Mouse (Mus musculus): Measurements from ENCODE around the gene Lce1a2. TPM values are rescaled to one million over a fixed set of nuclear protein-coding genes. Genes with fewer than 3 reads are reported as not detected.

The Lce1a2 gene
- total and polyA plus RNA-seq, 3 experiments = not detected

GRCm38 (mm10) chr3:92621560-92621959 lies 48.6 kb downstream of the Lce1a2 start, which contains the start of gene Lce6a:
Lce6a (minus strand) TSS chr3:92621660.
- Histone ChIP-seq H3K27me3 (ENCODE audit: insufficient read depth, low read length) (no peaks in the 10 kb centered on the region), H3K4me1 (ENCODE audit: insufficient read depth, low read depth, low read length) (no peaks in the 10 kb centered on the region), H3K36me3 (replicated peaks) (no peaks in the 10 kb centered on the region), H3K9me3 (replicated peaks) (0 out of 2 replicates have a peak, but pooled peaks cover 2% of the 10 kb centered on the region), H3K4me3 (ENCODE audit: low read depth, low read length) (no peak within 1 kb of the TSS)
- no peak for ATAC-seq (ENCODE audit: extremely low read depth, insufficient number of reproducible peaks, low FRiP score, poor library complexity, severe bottlenecking)
- no peak for TF ChIP-seq GATA2 (IDR thresholded peaks at IDR 0.05; ENCODE audit: borderline replicate concordance, low read depth, low read length)
- TF ChIP-seq GATA1 (IDR thresholded peaks at IDR 0.05; ENCODE audit: borderline replicate concordance, low read length) = no peak
- no peak for TF ChIP-seq CTCF (IDR thresholded peaks at IDR 0.05; ENCODE audit: low read depth, low read length)
- TF ChIP-seq POLR2AphosphoS5 (IDR thresholded peaks at IDR 0.05; ENCODE audit: insufficient replicate concordance, low read depth, low read length) = no peak
- TF ChIP-seq TAL1 (conservative IDR thresholded peaks at IDR 0.05; ENCODE audit: low read depth, low read length) = no peak
- no peak for DNase-seq (ENCODE audit: low spot score)

Other genes with a start within 250 kb of the Lce1a2 start
Only the 20 nearest of the 26 such genes appear.
- gene Sprr4, start 169.8 kb downstream of the Lce1a2 start, total RNA-seq (2014; fragmentation: Nextera tagmentation) = not detected in 2 replicates
- gene Sprr4, start 169.8 kb downstream of the Lce1a2 start, total RNA-seq (2017) = not detected in 2 replicates
- gene Sprr4, start 169.8 kb downstream of the Lce1a2 start, polyA plus RNA-seq (2012) = not detected in 2 replicates
- not detected in 2 replicates for gene 2310046K23Rik, start 135.8 kb downstream of the Lce1a2 start, total RNA-seq (2014; fragmentation: Nextera tagmentation)
- not detected in 2 replicates for gene 2310046K23Rik, start 135.8 kb downstream of the Lce1a2 start, total RNA-seq (2017)
- not detected in 2 replicates for gene 2310046K23Rik, start 135.8 kb downstream of the Lce1a2 start, polyA plus RNA-seq (2012)
- not detected in 2 replicates for gene Ivl, start 96.6 kb downstream of the Lce1a2 start, total RNA-seq (2014; fragmentation: Nextera tagmentation)
- 0.11 TPM in 1 of 2 replicates, not detected in the other for gene Ivl, start 96.6 kb downstream of the Lce1a2 start, total RNA-seq (2017)
- gene Ivl, start 96.6 kb downstream of the Lce1a2 start, polyA plus RNA-seq (2012) = not detected in 2 replicates
- not detected in 2 replicates for gene Smcp, start 81.3 kb downstream of the Lce1a2 start, total RNA-seq (2014; fragmentation: Nextera tagmentation)
- gene Smcp, start 81.3 kb downstream of the Lce1a2 start, total RNA-seq (2017) = not detected in 2 replicates
- gene Smcp, start 81.3 kb downstream of the Lce1a2 start, polyA plus RNA-seq (2012) = not detected in 2 replicates
- not detected in 2 replicates for gene 2210017I01Rik, start 62.8 kb downstream of the Lce1a2 start, total RNA-seq (2014; fragmentation: Nextera tagmentation)
- gene 2210017I01Rik, start 62.8 kb downstream of the Lce1a2 start, total RNA-seq (2017) = not detected in 2 replicates
- not detected in 2 replicates for gene 2210017I01Rik, start 62.8 kb downstream of the Lce1a2 start, polyA plus RNA-seq (2012)
- gene Lce6a, start 48.7 kb downstream of the Lce1a2 start, total RNA-seq (2014; fragmentation: Nextera tagmentation) = not detected in 2 replicates
- not detected in 2 replicates for gene Lce6a, start 48.7 kb downstream of the Lce1a2 start, total RNA-seq (2017)
- gene Lce6a, start 48.7 kb downstream of the Lce1a2 start, polyA plus RNA-seq (2012) = not detected in 2 replicates
- not detected in 2 replicates for gene Lce1a1, start 22.0 kb downstream of the Lce1a2 start, total RNA-seq (2014; fragmentation: Nextera tagmentation)
- gene Lce1a1, start 22.0 kb downstream of the Lce1a2 start, total RNA-seq (2017) = 0.29 TPM in 1 of 2 replicates, not detected in the other
- gene Lce1a1, start 22.0 kb downstream of the Lce1a2 start, polyA plus RNA-seq (2012) = not detected in 2 replicates
- not detected in 2 replicates for gene Lce1b, start 13.4 kb downstream of the Lce1a2 start, total RNA-seq (2014; fragmentation: Nextera tagmentation)
- not detected in 2 replicates for gene Lce1b, start 13.4 kb downstream of the Lce1a2 start, total RNA-seq (2017)
- gene Lce1b, start 13.4 kb downstream of the Lce1a2 start, polyA plus RNA-seq (2012) = not detected in 2 replicates
- gene Lce1c, start 8.9 kb upstream of the Lce1a2 start, total RNA-seq (2014; fragmentation: Nextera tagmentation) = not detected in 2 replicates
- gene Lce1c, start 8.9 kb upstream of the Lce1a2 start, total RNA-seq (2017) = not detected in 2 replicates
- gene Lce1c, start 8.9 kb upstream of the Lce1a2 start, polyA plus RNA-seq (2012) = not detected in 2 replicates
- gene Lce1d, start 16.9 kb upstream of the Lce1a2 start, total RNA-seq (2014; fragmentation: Nextera tagmentation) = not detected in 2 replicates
- gene Lce1d, start 16.9 kb upstream of the Lce1a2 start, total RNA-seq (2017) = not detected in 2 replicates
- gene Lce1d, start 16.9 kb upstream of the Lce1a2 start, polyA plus RNA-seq (2012) = not detected in 2 replicates
- gene Lce1e, start 38.8 kb upstream of the Lce1a2 start, total RNA-seq (2014; fragmentation: Nextera tagmentation) = not detected in 2 replicates
- gene Lce1e, start 38.8 kb upstream of the Lce1a2 start, total RNA-seq (2017) = not detected in 2 replicates
- not detected in 2 replicates for gene Lce1e, start 38.8 kb upstream of the Lce1a2 start, polyA plus RNA-seq (2012)
- not detected in 2 replicates for gene Lce1f, start 50.0 kb upstream of the Lce1a2 start, total RNA-seq (2014; fragmentation: Nextera tagmentation)
- not detected in 2 replicates for gene Lce1f, start 50.0 kb upstream of the Lce1a2 start, total RNA-seq (2017)
- gene Lce1f, start 50.0 kb upstream of the Lce1a2 start, polyA plus RNA-seq (2012) = not detected in 2 replicates
- gene Gm38119, start 68.8 kb upstream of the Lce1a2 start, total RNA-seq (2014; fragmentation: Nextera tagmentation) = not detected in 2 replicates
- not detected in 2 replicates for gene Gm38119, start 68.8 kb upstream of the Lce1a2 start, total RNA-seq (2017)
- gene Gm38119, start 68.8 kb upstream of the Lce1a2 start, polyA plus RNA-seq (2012) = not detected in 2 replicates
- gene Lce1g, start 82.0 kb upstream of the Lce1a2 start, total RNA-seq (2014; fragmentation: Nextera tagmentation) = not detected in 2 replicates
- gene Lce1g, start 82.0 kb upstream of the Lce1a2 start, total RNA-seq (2017) = not detected in 2 replicates
- not detected in 2 replicates for gene Lce1g, start 82.0 kb upstream of the Lce1a2 start, polyA plus RNA-seq (2012)
- gene Lce1h, start 94.8 kb upstream of the Lce1a2 start, total RNA-seq (2014; fragmentation: Nextera tagmentation) = not detected in 2 replicates
- not detected in 2 replicates for gene Lce1h, start 94.8 kb upstream of the Lce1a2 start, total RNA-seq (2017)
- gene Lce1h, start 94.8 kb upstream of the Lce1a2 start, polyA plus RNA-seq (2012) = not detected in 2 replicates
- gene Lce1i, start 108.6 kb upstream of the Lce1a2 start, total RNA-seq (2014; fragmentation: Nextera tagmentation) = not detected in 2 replicates
- gene Lce1i, start 108.6 kb upstream of the Lce1a2 start, total RNA-seq (2017) = not detected in 2 replicates
- not detected in 2 replicates for gene Lce1i, start 108.6 kb upstream of the Lce1a2 start, polyA plus RNA-seq (2012)
- not detected in 2 replicates for gene Lce1j, start 120.2 kb upstream of the Lce1a2 start, total RNA-seq (2014; fragmentation: Nextera tagmentation)
- not detected in 2 replicates for gene Lce1j, start 120.2 kb upstream of the Lce1a2 start, total RNA-seq (2017)
- not detected in 2 replicates for gene Lce1j, start 120.2 kb upstream of the Lce1a2 start, polyA plus RNA-seq (2012)
- not detected in 2 replicates for gene Lce1k, start 137.6 kb upstream of the Lce1a2 start, total RNA-seq (2014; fragmentation: Nextera tagmentation)
- gene Lce1k, start 137.6 kb upstream of the Lce1a2 start, total RNA-seq (2017) = not detected in 2 replicates
- gene Lce1k, start 137.6 kb upstream of the Lce1a2 start, polyA plus RNA-seq (2012) = not detected in 2 replicates
- not detected in 2 replicates for gene Kprp, start 156.9 kb upstream of the Lce1a2 start, total RNA-seq (2014; fragmentation: Nextera tagmentation)
- 0.05 and 0.06 TPM in 2 replicates for gene Kprp, start 156.9 kb upstream of the Lce1a2 start, total RNA-seq (2017)
- gene Kprp, start 156.9 kb upstream of the Lce1a2 start, polyA plus RNA-seq (2012) = not detected in 2 replicates
- not detected in 2 replicates for gene Lce1l, start 181.0 kb upstream of the Lce1a2 start, total RNA-seq (2014; fragmentation: Nextera tagmentation)
- not detected in 2 replicates for gene Lce1l, start 181.0 kb upstream of the Lce1a2 start, total RNA-seq (2017)
- not detected in 2 replicates for gene Lce1l, start 181.0 kb upstream of the Lce1a2 start, polyA plus RNA-seq (2012)